Mouse (Mus musculus): Measurements from ENCODE around the gene Birc7. TPM values are rescaled to one million over a fixed set of nuclear protein-coding genes. Genes with fewer than 3 reads are reported as not detected.

The Birc7 gene
- polyA plus RNA-seq (2015; fragmentation: Nextera tagmentation; extraction: Ambion mirVana), result 0.14 and 0.25 TPM in 2 replicates

DNA sequence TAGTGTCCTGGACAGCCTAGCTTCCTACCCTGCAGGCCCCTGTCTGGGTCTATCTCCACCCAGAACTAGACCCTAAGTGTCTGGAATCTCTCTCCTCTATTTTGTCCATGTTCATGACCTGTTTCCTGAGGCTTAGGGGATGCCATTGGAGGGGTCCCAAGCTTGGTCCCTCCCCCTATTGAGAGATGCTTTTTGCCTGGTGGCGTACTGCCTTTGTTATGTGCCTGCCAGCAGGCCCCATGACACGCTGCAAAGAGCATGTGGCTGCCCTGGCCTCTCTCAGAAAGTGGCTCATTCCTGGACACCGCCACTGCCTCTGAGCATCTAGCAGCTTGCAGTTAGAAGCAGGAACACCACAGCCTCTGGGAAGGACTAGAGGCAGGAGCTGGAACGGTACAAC lies at the start of gene Birc7:
TSS of gene Birc7 (plus strand) at position 301 of the 400 bp plus-strand sequence.
- 0 out of 2 replicates have a peak, but pooled peaks cover 2% of the 10 kb centered on the region for H3K36me3 ChIP-seq (ENCODE audit: poor library complexity, severe bottlenecking)
- no peak within 1 kb of the TSS for H3K4me3 ChIP-seq
- no peak for ATAC-seq
- peak within 1 kb of the TSS; percentile 45; the same call in 1 of the 2 replicates for H3K9ac ChIP-seq
- H3K4me2 ChIP-seq, result no peak within 1 kb of the TSS
- H3K4me1 ChIP-seq, result 0 out of 2 replicates have a peak, but pooled peaks cover 4% of the 10 kb centered on the region
- no peaks in the 10 kb centered on the region for H3K9me3 ChIP-seq (replicated peaks)
- peaks cover 7% of the 10 kb centered on the region; the same call in 1 of the 2 replicates for H3K27me3 ChIP-seq
- no peak within 1 kb of the TSS for H3K27ac ChIP-seq
- WGBS, result 39% methylated on average over 4 of the region's 4 CpGs

DNA sequence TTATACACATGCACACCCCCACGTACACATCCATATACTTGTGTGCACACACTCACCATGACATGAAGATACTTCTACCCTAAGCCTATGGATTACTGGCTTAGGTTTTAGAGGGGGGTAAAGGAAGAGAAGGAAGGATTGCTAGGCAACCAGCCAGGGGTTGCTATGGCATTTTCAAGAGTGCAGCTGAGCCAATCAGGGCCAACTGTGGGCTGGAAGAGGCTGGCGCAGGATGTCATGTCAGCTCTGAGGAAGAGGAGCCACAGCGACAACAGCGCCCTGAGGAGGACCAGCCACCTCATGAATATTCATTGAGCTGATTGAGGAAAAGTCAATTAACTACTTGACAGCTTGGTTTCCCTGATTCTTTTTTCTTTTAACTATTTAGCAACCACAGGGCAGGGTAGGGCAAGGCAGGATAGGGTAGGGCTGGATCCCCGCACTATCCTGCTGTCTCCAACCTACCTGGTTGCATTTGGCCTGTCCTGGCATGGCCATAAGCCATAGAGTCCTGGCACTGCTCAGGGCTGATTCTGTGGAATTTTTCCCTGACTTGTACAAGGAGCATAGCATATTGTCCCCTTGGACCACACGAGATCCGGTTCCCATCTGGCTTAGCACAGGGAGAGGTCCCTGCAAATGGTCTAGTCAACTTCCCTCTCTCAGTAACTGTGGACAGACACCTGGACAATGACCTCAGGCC lies 49.3 kb upstream of the Birc7 start:
- Histone ChIP-seq H3K9me3 (replicated peaks) (no peaks in the 10 kb centered on the region), H3K27me3 (no peaks in the 10 kb centered on the region), H3K36me3 (ENCODE audit: poor library complexity, severe bottlenecking) (no peaks in the 10 kb centered on the region), H3K27ac (peak overlapping the region; percentile 84), H3K4me3 (no peak overlapping the region), H3K9ac (no peak overlapping the region), H3K4me1 (peaks cover 29% of the 10 kb centered on the region), H3K4me2 (peak overlapping the region; percentile 40)
- peak; percentile 96 for ATAC-seq
- WGBS, result 26% methylated on average over 7 of the region's 7 CpGs

DNA sequence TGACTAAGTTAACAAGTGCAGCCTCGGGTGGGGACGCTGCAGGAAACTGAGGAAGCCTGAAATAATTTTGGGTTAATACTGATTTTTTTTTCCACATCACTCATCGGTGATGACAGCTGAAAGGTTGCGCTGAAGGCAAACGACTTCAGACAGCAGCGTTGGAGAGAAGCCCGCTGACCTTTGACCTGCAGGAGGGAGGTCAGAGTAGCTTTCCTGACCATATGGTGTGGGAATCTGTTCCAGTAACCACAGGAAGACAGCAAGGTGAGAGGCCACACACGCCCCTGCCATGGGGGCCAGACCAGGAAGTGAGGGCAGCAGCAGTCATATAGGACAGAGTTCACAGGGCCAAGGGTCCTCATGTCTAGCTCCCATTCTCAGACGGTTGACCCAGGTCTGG lies 47.5 kb upstream of the Birc7 start:
- no peak for ATAC-seq
- 85% methylated on average over 9 of the region's 9 CpGs for WGBS
- no peak overlapping the region for H3K4me2 ChIP-seq

DNA sequence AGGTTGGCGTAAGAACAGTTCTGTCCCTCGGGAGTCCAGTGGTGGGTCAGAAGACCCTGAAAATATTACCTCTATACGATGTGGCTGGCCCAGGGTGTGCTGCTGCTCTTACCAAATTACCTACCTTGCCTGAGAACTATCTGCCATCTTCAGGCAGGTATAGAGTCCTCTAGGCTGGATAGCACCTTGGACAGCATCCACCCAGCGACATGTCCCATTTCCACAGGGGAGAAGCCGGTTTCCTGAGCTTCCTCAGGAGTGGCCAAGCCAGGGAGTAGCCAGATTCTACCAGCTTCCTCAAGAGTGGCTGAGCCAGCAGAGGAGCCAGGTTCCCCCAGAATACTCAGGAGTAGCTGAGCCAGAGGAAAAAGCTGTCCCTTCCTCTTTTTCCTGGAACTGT lies 43.6 kb upstream of the Birc7 start:
- 82% methylated on average over 5 of the region's 5 CpGs for WGBS
- no peak for ATAC-seq
- no peak overlapping the region for H3K4me2 ChIP-seq
- H3K9ac ChIP-seq, result no peak overlapping the region
- no peaks in the 10 kb centered on the region for H3K9me3 ChIP-seq (replicated peaks)
- peaks cover 5% of the 10 kb centered on the region for H3K27me3 ChIP-seq
- no peak overlapping the region for H3K4me3 ChIP-seq
- H3K27ac ChIP-seq, result no peak overlapping the region
- H3K36me3 ChIP-seq (ENCODE audit: poor library complexity, severe bottlenecking), result 0 out of 2 replicates have a peak, but pooled peaks cover 6% of the 10 kb centered on the region
- peaks cover 59% of the 10 kb centered on the region for H3K4me1 ChIP-seq

More for the DNA sequence above, 47.5 kb upstream of the Birc7 start:
- peaks cover 42% of the 10 kb centered on the region for H3K4me1 ChIP-seq
- H3K9ac ChIP-seq, result no peak overlapping the region
- H3K36me3 ChIP-seq (ENCODE audit: poor library complexity, severe bottlenecking), result 0 out of 2 replicates have a peak, but pooled peaks cover 6% of the 10 kb centered on the region
- no peak overlapping the region for H3K4me3 ChIP-seq
- no peaks in the 10 kb centered on the region for H3K9me3 ChIP-seq (replicated peaks)
- H3K27ac ChIP-seq, result no peak overlapping the region
- no peaks in the 10 kb centered on the region for H3K27me3 ChIP-seq

DNA sequence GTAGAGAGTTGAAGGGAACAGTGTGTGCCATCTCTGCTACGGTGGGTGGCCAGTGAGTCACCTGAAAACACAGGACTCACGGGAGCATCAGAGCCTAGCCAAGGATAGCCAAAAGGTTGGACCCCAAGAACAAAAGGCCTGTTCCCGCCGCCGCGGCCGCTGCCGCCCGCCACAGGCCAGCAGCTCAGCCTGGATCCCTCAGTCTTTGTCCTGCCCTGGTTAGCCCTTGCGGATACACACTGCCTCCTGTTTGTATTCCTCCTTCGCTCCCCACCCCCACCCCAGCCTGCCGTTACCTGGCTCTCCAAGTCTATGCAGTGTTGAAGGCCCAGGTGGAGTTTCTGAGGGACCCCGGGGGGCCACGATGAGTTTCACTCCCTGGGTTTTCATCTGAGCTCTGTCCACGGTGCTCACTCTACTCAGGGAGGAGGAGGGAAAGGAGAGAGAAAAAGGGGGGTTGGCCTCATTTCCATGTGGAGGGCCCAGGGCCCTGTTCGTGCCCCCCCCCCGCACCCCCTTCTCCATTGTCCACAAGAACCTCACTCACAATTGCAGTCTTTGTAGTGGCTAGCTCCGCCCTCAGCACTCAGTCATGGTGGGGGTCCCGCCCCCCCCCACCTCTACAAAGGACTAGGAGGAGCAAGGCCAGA lies 39.4 kb upstream of the Birc7 start:
- Histone ChIP-seq H3K9ac (peak overlapping the region; percentile 69), H3K36me3 (ENCODE audit: poor library complexity, severe bottlenecking) (0 out of 2 replicates have a peak, but pooled peaks cover 6% of the 10 kb centered on the region), H3K4me3 (peak overlapping the region; percentile 34), H3K4me2 (peak overlapping the region; percentile 77), H3K27ac (peak overlapping the region; percentile 99), H3K4me1 (peaks cover 81% of the 10 kb centered on the region), H3K27me3 (peaks cover 26% of the 10 kb centered on the region), H3K9me3 (replicated peaks) (no peaks in the 10 kb centered on the region)
- ATAC-seq, result no peak
- 3% methylated on average over 19 of the region's 19 CpGs for WGBS

DNA sequence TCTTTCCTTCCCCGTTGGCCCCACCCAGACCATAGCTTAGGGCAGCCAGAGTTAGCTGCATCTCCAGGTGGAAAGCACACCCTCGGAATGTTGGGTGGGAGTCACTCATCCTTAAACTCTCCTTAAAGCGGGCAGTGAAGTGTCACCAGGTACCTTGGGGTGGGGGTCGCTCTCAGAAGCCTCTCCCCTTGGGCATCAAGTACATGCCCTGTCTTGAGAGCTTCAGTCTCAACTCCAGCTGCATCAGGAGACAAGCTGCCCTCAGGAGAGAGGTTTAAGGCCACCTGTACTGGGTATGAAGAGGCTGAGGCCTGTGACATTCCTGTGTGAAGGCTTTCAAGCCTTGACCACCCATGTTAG lies 38.9 kb upstream of the Birc7 start:
- peak overlapping the region; percentile 85 for H3K4me3 ChIP-seq
- H3K27me3 ChIP-seq, result peaks cover 26% of the 10 kb centered on the region
- peaks cover 81% of the 10 kb centered on the region for H3K4me1 ChIP-seq
- H3K27ac ChIP-seq, result peak overlapping the region; percentile 99
- H3K9ac ChIP-seq, result peak overlapping the region; percentile 69
- WGBS, result 14% methylated on average over 4 of the region's 4 CpGs
- ATAC-seq, result no peak
- H3K4me2 ChIP-seq, result peak overlapping the region; percentile 77
- no peaks in the 10 kb centered on the region for H3K9me3 ChIP-seq (replicated peaks)
- H3K36me3 ChIP-seq (ENCODE audit: poor library complexity, severe bottlenecking), result 0 out of 2 replicates have a peak, but pooled peaks cover 2% of the 10 kb centered on the region

DNA sequence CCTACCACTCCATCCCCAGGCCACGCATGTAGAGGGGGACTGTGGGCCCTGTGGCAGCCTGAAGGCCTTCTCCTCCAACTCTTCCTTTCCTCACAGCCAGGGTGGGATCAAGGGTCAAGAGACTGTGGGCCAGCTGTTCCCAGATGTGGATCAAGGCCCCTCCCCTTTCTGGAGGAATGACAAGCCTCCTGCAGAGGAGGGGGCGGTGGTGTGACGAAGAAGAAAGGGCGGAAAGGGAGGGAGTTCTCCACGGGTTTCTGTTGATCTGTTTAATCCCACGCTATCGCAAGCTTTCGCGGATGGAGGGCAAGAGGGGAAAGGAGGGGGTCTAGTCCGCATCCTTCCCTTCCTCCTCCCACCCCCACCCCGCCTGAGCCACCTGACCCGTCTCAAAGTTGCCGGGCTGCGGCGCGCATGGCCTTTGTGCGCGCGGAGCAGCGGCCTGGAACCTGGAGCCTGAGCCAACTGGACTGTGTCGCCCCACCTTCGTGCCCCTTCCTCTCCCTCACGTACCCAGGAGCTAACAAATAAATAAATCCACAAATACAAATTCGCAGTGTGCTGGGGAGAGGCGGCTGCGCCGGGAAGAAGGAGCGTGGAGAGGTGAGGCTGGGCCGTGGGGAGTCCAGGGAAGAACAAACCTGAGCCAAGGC lies 38.3 kb upstream of the Birc7 start:
- H3K9ac ChIP-seq, result peak overlapping the region; percentile 98
- H3K36me3 ChIP-seq (ENCODE audit: poor library complexity, severe bottlenecking), result peaks cover 4% of the 10 kb centered on the region; the same call in 1 of the 2 replicates
- no peak for ATAC-seq
- H3K27ac ChIP-seq, result peak overlapping the region; percentile 99
- H3K27me3 ChIP-seq, result peaks cover 26% of the 10 kb centered on the region
- no peaks in the 10 kb centered on the region for H3K9me3 ChIP-seq (replicated peaks)
- H3K4me2 ChIP-seq, result peak overlapping the region; percentile 77
- H3K4me1 ChIP-seq, result peaks cover 81% of the 10 kb centered on the region
- H3K4me3 ChIP-seq, result peak overlapping the region; percentile 85
- WGBS, result 3% methylated on average over 23 of the region's 29 CpGs

GRCm38 (mm10) chr2:180891075-180891834 lies 37.6 kb upstream of the Birc7 start:
- WGBS, result under 1% methylated on average over 37 of the region's 37 CpGs
- peak overlapping the region; percentile 77 for H3K4me2 ChIP-seq
- peak overlapping the region; percentile 98 for H3K9ac ChIP-seq
- peak overlapping the region; percentile 85 for H3K4me3 ChIP-seq
- H3K9me3 ChIP-seq (replicated peaks), result no peaks in the 10 kb centered on the region
- no peak for ATAC-seq
- peak overlapping the region; percentile 99 for H3K27ac ChIP-seq
- peaks cover 10% of the 10 kb centered on the region; the same call in 1 of the 2 replicates for H3K36me3 ChIP-seq (ENCODE audit: poor library complexity, severe bottlenecking)
- peaks cover 82% of the 10 kb centered on the region for H3K4me1 ChIP-seq
- peaks cover 26% of the 10 kb centered on the region for H3K27me3 ChIP-seq

- Histone ChIP-seq H3K36me3 (ENCODE audit: poor library complexity, severe bottlenecking) (peaks cover 11% of the 10 kb centered on the region; the same call in 1 of the 2 replicates), H3K27ac (peak overlapping the region; percentile 99), H3K4me1 (peaks cover 84% of the 10 kb centered on the region), H3K9me3 (replicated peaks) (no peaks in the 10 kb centered on the region), H3K4me2 (peak overlapping the region; percentile 77), H3K27me3 (peaks cover 26% of the 10 kb centered on the region), H3K9ac (peak overlapping the region; percentile 98), H3K4me3 (peak overlapping the region; percentile 85)
- WGBS, result 7% methylated on average over 9 of the region's 9 CpGs
- ATAC-seq, result no peak
Observed at GRCm38 (mm10) chr2:180891835-180892323, 36.9 kb upstream of the Birc7 start.

- no peaks in the 10 kb centered on the region for H3K9me3 ChIP-seq (replicated peaks)
- 0% methylated on average over 87 of the region's 97 CpGs for WGBS
- peaks cover 26% of the 10 kb centered on the region for H3K27me3 ChIP-seq
- peaks cover 78% of the 10 kb centered on the region for H3K4me1 ChIP-seq
- H3K36me3 ChIP-seq (ENCODE audit: poor library complexity, severe bottlenecking), result peaks cover 11% of the 10 kb centered on the region; the same call in 1 of the 2 replicates
- H3K9ac ChIP-seq, result peak overlapping the region; percentile 98
- peak; percentile 36 for ATAC-seq
- peak overlapping the region; percentile 99 for H3K27ac ChIP-seq
- peak overlapping the region; percentile 85 for H3K4me3 ChIP-seq
- peak overlapping the region; percentile 77 for H3K4me2 ChIP-seq
Observed at GRCm38 (mm10) chr2:180892841-180893521, 35.8 kb upstream of the Birc7 start.
